Mouse (Mus musculus) heart, adult 2 months (tissue): Measurements from ENCODE around the gene Gm10053. TPM values are rescaled to one million over a fixed set of nuclear protein-coding genes. Genes with fewer than 3 reads are reported as not detected.

Experiments
- DNase-seq, 2 experiments: peaks; one replicate each; pipeline ENCODE4 v3.0.0; 2021
- H3K27ac ChIP-seq: fragments of 200-600 bp; 2 replicates; pipeline ENCODE4 v1.8.1; 2022
- H3K27me3 ChIP-seq: fragments of 200-500 bp; 2 replicates; pipeline ENCODE4 v1.6.1; 2012; ENCODE audit warnings: mild to moderate bottlenecking, low read length, inconsistent platforms, mixed read lengths; ENCODE audit not compliant: control insufficient read depth, insufficient read depth
- H3K36me3 ChIP-seq: fragments of 200-500 bp; 2 replicates; pipeline ENCODE4 v1.6.1; 2012; ENCODE audit warnings: low read length, inconsistent platforms; ENCODE audit not compliant: control insufficient read depth, insufficient read depth
- H3K4me1 ChIP-seq: fragments of 200-500 bp; 2 replicates; pipeline ENCODE4 v1.6.1; 2011; ENCODE audit warnings: low read length; ENCODE audit not compliant: control insufficient read depth, insufficient read depth
- H3K4me3 ChIP-seq: fragments of 200-600 bp; 2 replicates; pipeline ENCODE4 v1.8.1; 2022
- H3K79me2 ChIP-seq: fragments of 200-500 bp; replicated peaks from 2 replicates; pipeline ENCODE4 v1.6.1; 2012; ENCODE audit warnings: mild to moderate bottlenecking, inconsistent platforms, low read length, moderate library complexity, mixed read lengths; ENCODE audit not compliant: control insufficient read depth, insufficient read depth
- H3K9ac ChIP-seq: fragments of 200-500 bp; 2 replicates; pipeline ENCODE4 v1.6.1; 2012; ENCODE audit warnings: low read depth, mild to moderate bottlenecking, control low read depth, inconsistent platforms, low read length, mixed read lengths
- CTCF ChIP-seq: fragments of 200-600 bp; IDR thresholded peaks from 2 replicates; pipeline ENCODE4 v1.8.1; 2022; ENCODE audit warnings: antibody characterized with exemption, mild to moderate bottlenecking, moderate library complexity
- EP300 ChIP-seq: fragments of 200-500 bp; IDR thresholded peaks from 2 replicates; pipeline ENCODE4 v1.6.1; 2011; ENCODE audit warnings: low read depth, low read length, control low read depth; ENCODE audit not compliant: insufficient read depth
- POLR2A ChIP-seq: fragments of 200-500 bp; IDR thresholded peaks from 2 replicates; pipeline ENCODE4 v1.6.1; 2011; ENCODE audit warnings: mild to moderate bottlenecking, low read depth, low read length, control low read depth; ENCODE audit not compliant: insufficient read depth
- WGBS: fragments of 180-500 bp; shearing (Covaris S2); methylation state at CpG from one replicate; pipeline ENCODE4 v1.1.7; 2018; 5-methylcytosine and 5-hydroxymethylcytosine counted together
- intact Hi-C: fragments of 180-260 bp; cut with DNase I; formaldehyde crosslinking; loops from one replicate; pipeline ENCODE4 v1.15.1; 2025
- polyA plus RNA-seq: library from polyadenylated mRNA; depleted of rRNA; stranded (reverse); fragments of >200 nt; gene quantifications from 2 replicates; pipeline ENCODE4 v1.2.3, GENCODE M21; 2012
- total RNA-seq, 2 experiments: library from RNA; stranded (reverse); gene quantifications; 2 replicates each; pipeline ENCODE4 v1.2.3; 2021

Gene Gm10053
- total and polyA plus RNA-seq, 3 experiments, result 215 to 977 (median 930) TPM

DNA sequence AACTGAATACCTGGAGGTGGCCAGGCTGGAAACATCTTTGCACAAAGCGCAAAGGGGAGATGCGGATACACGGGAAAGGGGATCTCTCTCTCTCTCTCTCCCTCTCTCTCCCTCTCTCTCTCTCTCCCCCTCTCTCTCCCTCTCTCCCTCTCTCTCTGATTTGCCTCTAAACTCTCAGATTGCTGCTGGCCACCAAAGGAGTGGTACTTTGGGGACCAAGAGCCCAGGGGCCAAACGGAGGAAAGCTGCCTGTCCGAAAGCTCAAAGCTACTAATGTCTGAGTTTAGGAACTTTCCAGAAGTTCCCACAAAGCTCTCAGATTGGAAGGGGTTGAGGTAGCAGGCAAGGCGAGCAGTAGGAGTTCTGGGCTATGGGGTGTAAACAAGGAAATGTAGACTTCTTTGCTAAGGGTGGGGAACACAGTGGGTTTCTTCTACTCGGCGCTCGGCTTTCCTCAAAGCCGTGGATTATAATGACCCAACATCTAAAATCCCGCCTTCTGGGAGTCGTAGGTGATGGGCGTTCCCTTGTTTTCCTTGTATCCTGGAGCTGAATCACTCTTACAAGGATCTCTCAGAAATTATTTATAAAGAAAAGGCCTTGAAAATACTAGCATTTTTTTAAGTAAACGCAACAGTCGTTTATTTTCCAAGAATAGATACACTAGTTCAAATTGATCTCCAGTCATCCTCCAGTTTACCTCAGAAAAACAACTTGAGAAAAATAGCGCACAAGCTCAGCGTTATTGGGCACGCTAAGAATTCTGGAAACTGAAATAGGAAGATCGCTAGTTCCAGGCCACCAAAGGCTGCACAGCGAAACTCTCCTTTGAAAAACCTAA is 22.6 kb downstream of the Gm10053 start:
- Histone ChIP-seq H3K27me3 (peaks cover 27% of the 10 kb centered on the region), H3K79me2 (no peaks in the 10 kb centered on the region), H3K4me3 (no peak overlapping the region), H3K4me1 (no peaks in the 10 kb centered on the region; the same call in 1 of the 2 replicates), H3K36me3 (no peaks in the 10 kb centered on the region), H3K27ac (no peak overlapping the region), H3K9ac (no peak overlapping the region)
- TF ChIP-seq EP300 (no peak), POLR2A (no peak), CTCF (no peak)
- intact Hi-C loops, result no loop called here
- WGBS, result 7% methylated on average over 20 of the region's 20 CpGs
- DNase-seq, result no peak

DNA sequence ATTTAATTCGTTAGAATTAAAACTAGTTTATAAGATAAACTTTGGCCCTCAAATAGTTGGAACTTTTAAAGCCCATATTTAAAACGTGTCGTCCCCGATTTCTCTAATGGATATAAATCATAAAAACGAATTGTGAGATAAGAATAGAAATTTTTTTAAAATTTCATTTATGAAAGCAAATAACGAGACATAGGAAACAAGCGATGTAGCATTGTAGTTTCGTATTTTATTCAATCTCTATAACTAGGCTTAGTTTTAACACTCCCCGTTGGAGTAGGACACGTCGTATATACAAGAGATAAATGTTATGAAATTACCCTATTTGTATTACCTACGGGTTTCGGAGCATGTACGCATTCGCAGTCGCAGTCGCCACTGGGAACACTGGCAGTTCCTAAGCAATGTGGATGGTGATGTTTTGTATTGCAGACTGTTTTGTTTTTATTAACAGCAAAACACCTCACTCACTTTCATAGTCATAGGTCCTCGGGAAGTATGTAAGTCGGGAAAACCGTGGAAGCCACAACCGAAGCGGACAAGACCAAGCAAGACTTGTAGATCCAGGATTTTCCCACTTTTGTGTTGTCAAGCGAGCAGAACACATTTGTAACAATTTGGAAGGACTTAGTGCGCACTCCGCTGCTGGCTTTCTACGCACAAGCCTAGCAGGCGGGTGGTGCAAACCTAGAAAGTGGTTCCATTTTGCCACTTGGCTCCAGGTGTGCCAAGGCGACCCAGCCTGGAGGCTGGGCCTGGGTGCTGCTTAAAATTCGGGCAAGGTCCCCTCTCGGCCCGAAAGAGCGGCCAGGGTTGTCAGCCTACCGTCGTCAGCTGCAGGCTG is 23.5 kb downstream of the Gm10053 start:
- 8% methylated on average over 34 of the region's 34 CpGs for WGBS
- Histone ChIP-seq H3K79me2 (no peaks in the 10 kb centered on the region), H3K9ac (no peak overlapping the region), H3K36me3 (no peaks in the 10 kb centered on the region), H3K27me3 (peaks cover 27% of the 10 kb centered on the region), H3K4me3 (no peak overlapping the region), H3K4me1 (no peaks in the 10 kb centered on the region; the same call in 1 of the 2 replicates), H3K27ac (no peak overlapping the region)
- intact Hi-C loops, result no loop called here
- TF ChIP-seq CTCF (no peak), EP300 (no peak), POLR2A (no peak)
- DNase-seq, result peak in 1 of 2 experiments; percentile 28

DNA sequence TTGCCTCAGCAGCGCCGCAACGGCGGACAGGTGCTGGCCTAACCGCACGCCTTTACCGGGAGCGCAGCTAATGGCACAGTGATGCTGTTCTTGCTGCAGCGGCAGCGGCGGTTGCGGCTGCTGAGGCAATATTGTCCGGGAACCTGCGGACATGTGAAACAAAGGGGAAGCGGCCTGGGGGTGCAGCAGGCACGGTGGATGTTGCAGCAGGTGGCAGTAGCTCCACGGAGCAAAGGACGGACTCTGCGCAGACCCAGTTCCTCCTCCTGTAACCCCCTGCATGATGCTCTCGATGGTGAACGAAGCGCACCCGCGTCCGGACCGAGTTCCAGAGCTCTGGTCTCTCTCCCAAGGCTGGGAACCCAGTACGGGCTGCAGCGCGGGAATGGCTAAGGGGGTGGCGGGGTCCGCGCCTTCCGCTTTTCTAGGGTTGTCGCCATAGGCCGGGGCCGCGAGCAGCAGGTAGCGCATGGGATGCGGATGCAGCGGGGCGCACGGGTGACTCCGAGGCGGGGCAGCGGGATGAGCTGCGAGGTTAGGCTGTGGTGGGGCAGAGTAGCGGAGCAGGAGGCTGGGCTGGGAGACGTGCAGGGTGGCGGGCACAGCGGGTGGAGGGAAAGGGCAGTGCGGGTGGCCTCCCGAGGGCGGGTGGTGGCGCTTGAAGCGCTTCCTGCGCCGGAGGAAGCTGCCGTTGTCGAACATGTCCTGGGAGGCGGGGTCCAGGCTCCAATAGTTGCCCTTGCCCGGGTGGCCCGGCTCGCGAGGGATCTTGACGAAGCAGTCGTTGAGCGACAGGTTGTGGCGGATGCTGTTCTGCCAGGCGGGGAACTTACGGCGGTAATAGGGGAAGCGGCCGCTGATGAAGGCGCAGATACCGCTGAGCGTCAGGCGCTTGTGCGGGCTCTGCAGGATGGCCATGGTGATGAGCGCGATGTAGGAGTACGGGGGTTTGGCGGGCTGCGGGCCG is 24.4 kb downstream of the Gm10053 start:
- 2% methylated on average over 84 of the region's 84 CpGs for WGBS
- DNase-seq, result peak; percentile 16 to 27
- H3K79me2 ChIP-seq, result no peaks in the 10 kb centered on the region
- H3K27me3 ChIP-seq, result peaks cover 27% of the 10 kb centered on the region
- no peak overlapping the region for H3K9ac ChIP-seq
- no peaks in the 10 kb centered on the region; the same call in 1 of the 2 replicates for H3K4me1 ChIP-seq
- TF ChIP-seq POLR2A (no peak), EP300 (no peak), CTCF (no peak)
- H3K36me3 ChIP-seq, result no peaks in the 10 kb centered on the region
- intact Hi-C loops, result no loop called here
- no peak overlapping the region for H3K27ac ChIP-seq
- peak overlapping the region; percentile 32 for H3K4me3 ChIP-seq

DNA sequence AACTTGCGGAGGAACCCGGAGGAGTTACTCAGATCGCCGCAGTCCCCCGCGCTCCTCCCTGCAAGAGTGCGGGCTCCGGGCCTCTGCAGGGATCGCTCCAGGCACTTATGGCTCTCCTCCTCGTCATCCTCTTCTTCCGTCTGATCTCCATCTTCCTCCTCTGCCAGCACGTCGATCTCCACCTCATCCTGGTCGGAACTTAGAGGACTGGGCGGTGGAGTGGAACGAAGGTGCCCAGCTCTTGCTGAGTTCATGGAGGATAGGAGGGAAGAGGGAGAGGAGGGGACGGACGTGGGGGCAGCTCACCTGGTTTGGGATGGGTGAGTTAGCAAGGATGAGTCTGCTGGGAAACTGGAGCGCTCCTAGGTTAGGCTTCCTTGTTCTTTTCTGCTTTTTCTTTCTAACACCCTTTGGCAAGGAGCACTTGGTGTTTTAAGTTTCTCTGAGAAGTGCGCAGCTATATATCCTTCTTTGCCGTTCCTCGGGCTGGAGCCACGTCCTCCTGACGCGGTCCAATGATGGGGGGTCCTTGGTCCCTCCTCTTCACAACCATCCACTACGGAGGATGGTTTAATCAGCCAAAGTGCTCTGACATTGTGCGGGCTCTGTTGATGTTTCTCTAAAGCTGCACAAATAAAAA is 25.2 kb downstream of the Gm10053 start, which contains the start of gene Foxd4:
Gene Foxd4 (minus strand): TSS at position 617 of the 640 bp plus-strand sequence.
- Histone ChIP-seq H3K9ac (no peak within 1 kb of the TSS), H3K79me2 (no peaks in the 10 kb centered on the region), H3K27me3 (peaks cover 27% of the 10 kb centered on the region), H3K4me3 (peak within 1 kb of the TSS; percentile 32), H3K36me3 (no peaks in the 10 kb centered on the region), H3K4me1 (no peaks in the 10 kb centered on the region; the same call in 1 of the 2 replicates), H3K27ac (no peak within 1 kb of the TSS)
- intact Hi-C loops, result no loop called here
- no peak for DNase-seq
- no peak for TF ChIP-seq CTCF
- TF ChIP-seq EP300, result no peak
- no peak for TF ChIP-seq POLR2A
- WGBS, result 2% methylated on average over 27 of the region's 27 CpGs

DNA sequence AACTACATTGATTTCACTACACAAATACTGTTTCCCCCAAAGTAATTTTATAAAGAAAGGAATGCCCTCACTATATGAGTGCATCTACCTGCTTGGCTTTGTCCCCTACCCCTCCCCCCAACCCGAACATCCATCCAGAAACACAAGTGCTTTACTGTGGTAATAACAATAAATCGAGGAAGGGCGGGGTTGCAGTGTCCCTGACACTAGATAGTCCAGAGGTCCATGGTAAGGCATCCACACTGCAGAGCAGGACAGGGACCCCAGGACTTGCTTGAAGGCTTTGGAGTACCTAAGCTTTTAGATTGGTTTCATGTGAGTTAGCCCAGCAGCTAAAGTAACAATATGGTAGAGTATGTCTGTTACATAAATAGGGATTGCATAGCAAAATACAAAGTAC is 26.2 kb downstream of the Gm10053 start:
- no peak overlapping the region for H3K4me3 ChIP-seq
- 14% methylated on average over 3 of the region's 3 CpGs for WGBS
- no peak overlapping the region for H3K27ac ChIP-seq
- no peaks in the 10 kb centered on the region for H3K79me2 ChIP-seq
- intact Hi-C loops, result no loop called here
- H3K36me3 ChIP-seq, result no peaks in the 10 kb centered on the region
- no peak overlapping the region for H3K9ac ChIP-seq
- H3K27me3 ChIP-seq, result peaks cover 26% of the 10 kb centered on the region
- TF ChIP-seq EP300 (no peak), CTCF (no peak), POLR2A (no peak)
- no peak for DNase-seq
- H3K4me1 ChIP-seq, result no peaks in the 10 kb centered on the region; the same call in 1 of the 2 replicates
